Mouse (Mus musculus) MEL (cell line): Measurements from ENCODE around the gene Hspa1b. TPM values are rescaled to one million over a fixed set of nuclear protein-coding genes. Genes with fewer than 3 reads are reported as not detected.

Source experiments
- DNase-seq: peaks from one replicate; pipeline ENCODE4 v3.0.0; 2011; ENCODE audit warnings: low read depth, low spot score
- H3K27ac ChIP-seq: 2 replicates; pipeline ENCODE4 v1.5.1; 2012; ENCODE audit warnings: low read depth, mild to moderate bottlenecking, control low read depth, low read length, moderate library complexity; ENCODE audit not compliant: control insufficient read depth
- H3K27me3 ChIP-seq, 2 experiments: fragments of 150-350 bp in 1 of 2; sonication (generic) in 1 of 2; 2 replicates each; pipeline ENCODE4 v1.6.1; 2012; ENCODE audit warnings: low read length in 2 of 2, mild to moderate bottlenecking in 2 of 2, improper control_type of control experiment in 1 of 2, moderate library complexity in 1 of 2; ENCODE audit not compliant: insufficient read depth in 2 of 2, control insufficient read depth in 1 of 2
- H3K36me3 ChIP-seq, 2 experiments: 2 replicates each; pipeline ENCODE4 v1.6.1; 2012 to 2014; ENCODE audit warnings: low read length in 2 of 2, improper control_type of control experiment in 1 of 2, inconsistent platforms in 1 of 2, mild to moderate bottlenecking in 1 of 2; ENCODE audit not compliant: insufficient read depth in 2 of 2, control insufficient read depth in 1 of 2
- H3K4me1 ChIP-seq, 2 experiments: fragments of 150-350 bp in 1 of 2; sonication (generic) in 1 of 2; 2 replicates each; pipeline ENCODE4 v1.6.1; 2012; ENCODE audit warnings: low read length in 2 of 2, improper control_type of control experiment in 1 of 2, mild to moderate bottlenecking in 1 of 2; ENCODE audit not compliant: insufficient read depth in 2 of 2, control insufficient read depth in 1 of 2
- H3K4me3 ChIP-seq, 2 experiments: fragments of 150-350 bp in 1 of 2; sonication (generic) in 1 of 2; 2 replicates each; pipeline ENCODE4 v1.5.1; 2012; ENCODE audit warnings: low read depth in 2 of 2, low read length in 2 of 2, mild to moderate bottlenecking in 2 of 2, moderate library complexity in 2 of 2, control low read depth in 1 of 2, improper control_type of control experiment in 1 of 2; ENCODE audit not compliant: control insufficient read depth in 1 of 2, insufficient read depth in 1 of 2
- H3K79me2 ChIP-seq: 2 replicates; pipeline ENCODE4 v1.6.1; 2012; ENCODE audit warnings: mild to moderate bottlenecking, low read length, moderate library complexity; ENCODE audit not compliant: control insufficient read depth, poor library complexity, insufficient read depth
- H3K9ac ChIP-seq: 2 replicates; pipeline ENCODE4 v1.6.1; 2012; ENCODE audit warnings: low read depth, mild to moderate bottlenecking, control low read depth, low read length, moderate library complexity; ENCODE audit not compliant: control insufficient read depth, poor library complexity, severe bottlenecking
- H3K9me3 ChIP-seq: fragments of 150-350 bp; sonication (generic); replicated peaks from 2 replicates; pipeline ENCODE4 v1.6.1; 2012; ENCODE audit warnings: mild to moderate bottlenecking, low read length, improper control_type of control experiment, moderate library complexity; ENCODE audit not compliant: insufficient read depth
- BHLHE40 ChIP-seq: IDR thresholded peaks from 2 replicates; pipeline ENCODE4 v1.6.1; 2012; ENCODE audit warnings: low read depth, mild to moderate bottlenecking, inconsistent platforms, low read length, improper control_type of control experiment, borderline replicate concordance
- CHD2 ChIP-seq: IDR thresholded peaks from 2 replicates; pipeline ENCODE4 v1.6.1; 2011; ENCODE audit warnings: low read length, improper control_type of control experiment
- CTCF ChIP-seq, 3 experiments: IDR thresholded peaks in 2 of 3; conservative IDR thresholded peaks in 1 of 3; 2 replicates each; pipeline ENCODE4 v1.5.1; 2011 to 2012; ENCODE audit warnings: low read length in 3 of 3, low read depth in 2 of 3, mild to moderate bottlenecking in 2 of 3, improper control_type of control experiment in 1 of 3, inconsistent platforms in 1 of 3, mixed read lengths in 1 of 3, moderate library complexity in 1 of 3; ENCODE audit not compliant: control insufficient read depth in 1 of 3, insufficient read depth in 1 of 3, poor library complexity in 1 of 3, severe bottlenecking in 1 of 3
- E2F4 ChIP-seq: IDR thresholded peaks from 2 replicates; pipeline ENCODE4 v1.6.1; 2011; ENCODE audit warnings: low read depth, low read length, improper control_type of control experiment, borderline replicate concordance
- EP300 ChIP-seq, 2 experiments: IDR thresholded peaks; 2 replicates each; pipeline ENCODE4 v1.6.1; 2011; ENCODE audit warnings: improper control_type of control experiment in 2 of 2, low read length in 2 of 2, low read depth in 1 of 2, mild to moderate bottlenecking in 1 of 2
- GABPA ChIP-seq: IDR thresholded peaks from 2 replicates; pipeline ENCODE4 v1.6.1; 2012; ENCODE audit warnings: low read depth, mild to moderate bottlenecking, inconsistent platforms, low read length, improper control_type of control experiment, moderate library complexity
- GATA1 ChIP-seq: IDR thresholded peaks from 2 replicates; pipeline ENCODE4 v1.6.1; 2011; ENCODE audit warnings: low read depth, low read length, improper control_type of control experiment
- HCFC1 ChIP-seq: IDR thresholded peaks from 2 replicates; pipeline ENCODE4 v1.6.1; 2012; ENCODE audit warnings: low read depth, mild to moderate bottlenecking, inconsistent platforms, low read length, improper control_type of control experiment, moderate library complexity
- JUND ChIP-seq: IDR thresholded peaks from 2 replicates; pipeline ENCODE4 v1.6.1; 2011; ENCODE audit warnings: low read depth, mild to moderate bottlenecking, improper control_type of control experiment, low read length
- KAT2A ChIP-seq: conservative IDR thresholded peaks from 2 replicates; pipeline ENCODE4 v1.6.1; 2012; ENCODE audit warnings: low read depth, low read length, improper control_type of control experiment, inconsistent platforms
- MAFK ChIP-seq: IDR thresholded peaks from 2 replicates; pipeline ENCODE4 v1.6.1; 2011; ENCODE audit warnings: low read depth, mild to moderate bottlenecking, low read length, improper control_type of control experiment, borderline replicate concordance
- MAX ChIP-seq: IDR thresholded peaks from 2 replicates; pipeline ENCODE4 v1.6.1; 2011; ENCODE audit warnings: low read length, improper control_type of control experiment
- MAZ ChIP-seq: IDR thresholded peaks from 2 replicates; pipeline ENCODE4 v1.6.1; 2012; ENCODE audit warnings: low read depth, mild to moderate bottlenecking, inconsistent platforms, low read length, improper control_type of control experiment
- MEF2A ChIP-seq: IDR thresholded peaks from 2 replicates; pipeline ENCODE4 v1.6.1; 2014; ENCODE audit warnings: low read depth, mild to moderate bottlenecking, inconsistent platforms, low read length, improper control_type of control experiment; ENCODE audit not compliant: poor library complexity, insufficient replicate concordance, severe bottlenecking; ENCODE audit errors: extremely low read depth
- MXI1 ChIP-seq: IDR thresholded peaks from 2 replicates; pipeline ENCODE4 v1.6.1; 2011; ENCODE audit warnings: mild to moderate bottlenecking, low read depth, low read length, improper control_type of control experiment
- POLR2A ChIP-seq, 2 experiments: IDR thresholded peaks; 2 replicates each; pipeline ENCODE4 v1.6.1; 2011 to 2012; ENCODE audit warnings: low read length in 2 of 2, mild to moderate bottlenecking in 2 of 2, control low read depth in 1 of 2, improper control_type of control experiment in 1 of 2, low read depth in 1 of 2, moderate library complexity in 1 of 2; ENCODE audit not compliant: control insufficient read depth in 1 of 2, insufficient read depth in 1 of 2, poor library complexity in 1 of 2
- SIN3A ChIP-seq: IDR thresholded peaks from 2 replicates; pipeline ENCODE4 v1.6.1; 2012; ENCODE audit warnings: low read length, improper control_type of control experiment, inconsistent platforms
- SMC3 ChIP-seq: IDR thresholded peaks from 2 replicates; pipeline ENCODE4 v1.6.1; 2011; ENCODE audit warnings: low read depth, low read length, improper control_type of control experiment
- TAL1 ChIP-seq: IDR thresholded peaks from 2 replicates; pipeline ENCODE4 v1.6.1; 2012; ENCODE audit warnings: mild to moderate bottlenecking, inconsistent platforms, low read length, moderate library complexity, mixed read lengths
- TBP ChIP-seq: IDR thresholded peaks from 2 replicates; pipeline ENCODE4 v1.8.0; 2011; ENCODE audit warnings: low read depth, low read length, improper control_type of control experiment
- TCF12 ChIP-seq: IDR thresholded peaks from 2 replicates; pipeline ENCODE4 v1.6.1; 2014; ENCODE audit warnings: low read depth, mild to moderate bottlenecking, inconsistent platforms, low read length, improper control_type of control experiment, moderate library complexity
- UBTF ChIP-seq: IDR thresholded peaks from 2 replicates; pipeline ENCODE4 v1.6.1; 2012; ENCODE audit warnings: low read depth, mild to moderate bottlenecking, inconsistent platforms, low read length, improper control_type of control experiment, moderate library complexity, borderline replicate concordance; ENCODE audit not compliant: insufficient read depth
- USF1 ChIP-seq: IDR thresholded peaks from 2 replicates; pipeline ENCODE4 v1.6.1; 2014; ENCODE audit warnings: low read depth, mild to moderate bottlenecking, inconsistent platforms, low read length, improper control_type of control experiment, moderate library complexity
- USF2 ChIP-seq, 2 experiments: IDR thresholded peaks; 2 replicates each; pipeline ENCODE4 v1.6.1; 2011 to 2012; ENCODE audit warnings: improper control_type of control experiment in 2 of 2, low read length in 2 of 2, borderline replicate concordance in 1 of 2, inconsistent platforms in 1 of 2, low read depth in 1 of 2, mild to moderate bottlenecking in 1 of 2; ENCODE audit not compliant: insufficient read depth in 1 of 2
- ZKSCAN1 ChIP-seq: IDR thresholded peaks from 2 replicates; pipeline ENCODE4 v1.6.1; 2012; ENCODE audit warnings: low read depth, mild to moderate bottlenecking, inconsistent platforms, low read length, improper control_type of control experiment, moderate library complexity
- ZMIZ1 ChIP-seq: IDR thresholded peaks from 2 replicates; pipeline ENCODE4 v1.6.1; 2012; ENCODE audit warnings: low read depth, mild to moderate bottlenecking, inconsistent platforms, low read length, improper control_type of control experiment, moderate library complexity
- ZNF384 ChIP-seq: IDR thresholded peaks from 2 replicates; pipeline ENCODE4 v1.6.1; 2012; ENCODE audit warnings: low read depth, mild to moderate bottlenecking, inconsistent platforms, low read length, improper control_type of control experiment
- polyA plus RNA-seq, 2 experiments: library from polyadenylated mRNA; stranded (reverse) in 1 of 2; unstranded in 1 of 2; fragments of >175 nt in 1 of 2; fragments of >200 nt in 1 of 2; gene quantifications; 2 replicates each; pipeline versions ENCODE4 v1.2.1 to v1.2.4; 2012; ENCODE audit warnings: low replicate concordance in 2 of 2, low read depth in 1 of 2; ENCODE audit not compliant: insufficient read length in 2 of 2, insufficient read depth in 1 of 2, missing spikeins in 1 of 2
- total RNA-seq: library from RNA; depleted of rRNA; stranded (reverse); fragments of 300-350 nt; gene quantifications from 2 replicates; pipeline ENCODE4 v1.2.3, GENCODE M21; 2012

Gene Hspa1b
- total and polyA plus RNA-seq, 3 experiments = 0.04 TPM; not detected in 2

DNA sequence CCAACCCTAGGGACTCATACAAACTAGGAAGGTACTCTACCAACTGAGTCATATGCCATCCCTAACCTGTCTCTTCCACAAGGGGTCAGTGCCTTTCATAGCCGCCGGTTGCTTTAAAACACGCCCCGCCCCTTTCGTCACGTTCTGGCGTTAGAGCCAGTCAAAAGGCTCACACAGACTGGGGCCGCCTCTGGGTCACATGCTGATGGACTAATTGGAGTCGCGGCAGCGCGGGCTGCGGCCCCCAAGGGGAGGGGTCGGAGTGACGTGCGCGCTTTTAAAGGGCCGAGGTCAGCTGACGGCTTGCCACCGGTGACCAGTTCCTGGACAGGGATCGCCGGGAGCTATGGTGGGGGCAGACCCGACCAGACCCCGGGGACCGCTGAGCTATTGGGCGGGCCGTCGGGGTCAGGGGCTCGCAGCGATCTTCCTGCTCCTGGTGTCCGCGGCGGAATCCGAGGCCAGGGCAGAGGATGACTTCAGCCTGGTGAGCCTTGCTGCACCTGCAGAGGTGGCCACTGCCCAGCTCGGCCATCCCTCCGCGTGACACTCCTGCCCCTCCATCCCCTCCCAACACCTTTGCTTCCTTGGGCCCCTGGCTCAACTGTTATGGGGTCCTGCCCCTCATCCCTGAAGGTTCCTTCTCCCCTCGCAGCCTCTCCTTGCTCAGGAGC is 27.8 kb downstream of the Hspa1b start, which contains the start of gene Neu1 (continued):
- 0 out of 2 replicates have a peak, but pooled peaks have one; percentile 11 for TF ChIP-seq TCF12
- peak; percentile 89 for TF ChIP-seq MAZ
- TF ChIP-seq MAX = peak; percentile 75; the same call in 1 of the 2 replicates
- TF ChIP-seq ZKSCAN1 = no peak
- TF ChIP-seq GABPA = no peak
- TF ChIP-seq USF2 (IDR thresholded peaks at IDR 0.05; ENCODE audit: borderline replicate concordance in 1 of 2, insufficient read depth in 1 of 2, low read depth in 1 of 2, low read length in 2 of 2) = peak in 1 of 2 experiments; percentile 72; a peak in 2 of 4 replicates
- no peak for TF ChIP-seq GATA1
- TF ChIP-seq MEF2A = no peak
- TF ChIP-seq UBTF = 0 out of 2 replicates have a peak, but pooled peaks have one; percentile 20
- TF ChIP-seq JUND = no peak
- TF ChIP-seq BHLHE40 = peak; percentile 87
- TF ChIP-seq USF1 = peak; percentile 95
- TF ChIP-seq MAFK = no peak
- peak; percentile 91 for TF ChIP-seq SIN3A
- TF ChIP-seq CHD2 = no peak
- peak; percentile 47; the same call in 1 of the 2 replicates for TF ChIP-seq E2F4
- TF ChIP-seq SMC3 = peak; percentile 61
- peak; percentile 78; the same call in 1 of the 2 replicates for TF ChIP-seq HCFC1
- TF ChIP-seq ZMIZ1 = 0 out of 2 replicates have a peak, but pooled peaks have one; percentile 35

DNA sequence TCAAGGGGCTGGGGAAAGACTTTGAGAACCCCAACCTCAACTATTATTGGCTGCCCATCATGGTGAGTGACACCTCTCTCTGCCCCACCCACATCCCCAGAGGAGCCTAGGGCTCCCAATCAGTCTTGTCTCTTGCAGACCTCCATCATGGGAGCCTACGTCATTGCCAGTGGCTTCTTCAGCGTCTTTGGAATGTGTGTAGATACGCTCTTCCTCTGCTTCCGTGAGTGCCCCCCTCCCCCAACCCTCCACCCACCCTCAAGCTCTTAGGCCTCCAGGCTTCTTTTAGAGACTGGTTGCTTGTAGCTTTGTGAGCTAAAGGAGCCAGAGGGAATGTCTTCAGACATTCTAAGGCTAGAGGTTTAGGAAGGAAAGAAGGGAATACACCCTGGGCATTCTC is 30.2 kb downstream of the Hspa1b start:
- no peak overlapping the region for H3K9ac ChIP-seq
- no peak overlapping the region for H3K27ac ChIP-seq
- H3K4me3 ChIP-seq = no peak overlapping the region
- TF ChIP-seq KAT2A = no peak
- no peak for TF ChIP-seq CTCF (IDR thresholded peaks at IDR 0.05 in 2 of 3, conservative IDR thresholded peaks at IDR 0.05 in 1 of 3; ENCODE audit: control insufficient read depth in 1 of 3, insufficient read depth in 1 of 3, low read depth in 2 of 3, low read length in 3 of 3, poor library complexity in 1 of 3, severe bottlenecking in 1 of 3)
- no peak for TF ChIP-seq MEF2A
- TF ChIP-seq ZNF384 = no peak
- TF ChIP-seq TAL1 = no peak
- no peak for TF ChIP-seq TBP
- no peak for TF ChIP-seq POLR2A (IDR thresholded peaks at IDR 0.05; ENCODE audit: control insufficient read depth in 1 of 2, insufficient read depth in 1 of 2, low read depth in 1 of 2, low read length in 2 of 2, poor library complexity in 1 of 2)
- no peak for TF ChIP-seq GATA1
- TF ChIP-seq MXI1 = no peak
- no peak for TF ChIP-seq EP300 (IDR thresholded peaks at IDR 0.05; ENCODE audit: low read depth in 1 of 2, low read length in 2 of 2)
- TF ChIP-seq, all 39 proteins: peak for 0
- Histone ChIP-seq H3K9me3 (no peaks in the 10 kb centered on the region), H3K36me3 (peaks cover 0 to 6% of the 10 kb centered on the region in 2 experiments; a peak in 2 of 4 replicates), H3K4me1 (peaks cover 5 to 14% of the 10 kb centered on the region in 2 experiments), H3K79me2 (peaks cover 5% of the 10 kb centered on the region; the same call in 1 of the 2 replicates), H3K27me3 (no peaks in the 10 kb centered on the region)
- DNase-seq = no peak
